Mouse (Mus musculus) myocyte (in vitro differentiated cells): Measurements from ENCODE around the gene Hoxc12.

ENCODE experiments used
- CEBPB ChIP-seq: IDR thresholded peaks from 2 replicates; pipeline ENCODE4 v1.6.1; 2011; ENCODE audit warnings: mild to moderate bottlenecking, moderate library complexity; ENCODE audit not compliant: poor library complexity, insufficient read depth, severe bottlenecking
- E2F4 ChIP-seq: IDR thresholded peaks from one replicate; pipeline ENCODE4 v1.6.1; 2011; ENCODE audit warnings: mild to moderate bottlenecking, control low read depth, moderate library complexity; ENCODE audit not compliant: insufficient read depth
- MAX ChIP-seq: IDR thresholded peaks from one replicate; pipeline ENCODE4 v1.6.1; 2011; ENCODE audit warnings: low read depth, mild to moderate bottlenecking, control low read depth
- MYOD1 ChIP-seq, 3 experiments: IDR thresholded peaks; one replicate each; pipeline ENCODE4 v1.6.1; 2011; ENCODE audit warnings: control low read depth in 2 of 3, low read depth in 2 of 3, mild to moderate bottlenecking in 2 of 3, moderate library complexity in 1 of 3; ENCODE audit not compliant: insufficient read length in 2 of 3, control insufficient read depth in 1 of 3
- MYOG ChIP-seq, 3 experiments: IDR thresholded peaks; one replicate each; pipeline ENCODE4 v1.6.1; 2011; ENCODE audit warnings: control low read depth in 2 of 3, low read depth in 2 of 3, mild to moderate bottlenecking in 2 of 3; ENCODE audit not compliant: insufficient read length in 2 of 3, control insufficient read depth in 1 of 3, insufficient read depth in 1 of 3
- POLR2A ChIP-seq: IDR thresholded peaks from one replicate; pipeline ENCODE4 v1.6.1; 2011; ENCODE audit warnings: low read depth, mild to moderate bottlenecking, control low read depth, moderate library complexity; ENCODE audit not compliant: insufficient read length
- POLR2AphosphoS2 ChIP-seq: IDR thresholded peaks from one replicate; pipeline ENCODE4 v1.6.1; 2011; ENCODE audit warnings: low read depth, control low read depth; ENCODE audit not compliant: insufficient read length
- SRF ChIP-seq: IDR thresholded peaks from one replicate; pipeline ENCODE4 v1.6.1; 2011; ENCODE audit warnings: low read depth; ENCODE audit not compliant: control insufficient read depth, insufficient read length
- TCF12 ChIP-seq: IDR thresholded peaks from one replicate; pipeline ENCODE4 v1.6.1; 2011; ENCODE audit warnings: mild to moderate bottlenecking, control low read depth; ENCODE audit not compliant: poor library complexity, insufficient read depth, severe bottlenecking
- TCF3 ChIP-seq: IDR thresholded peaks from one replicate; pipeline ENCODE4 v1.6.1; 2011; ENCODE audit warnings: low read depth, control low read depth; ENCODE audit not compliant: insufficient read length
- USF1 ChIP-seq: IDR thresholded peaks from one replicate; pipeline ENCODE4 v1.6.1; 2011; ENCODE audit warnings: low read depth, mild to moderate bottlenecking, control low read depth, moderate library complexity

DNA sequence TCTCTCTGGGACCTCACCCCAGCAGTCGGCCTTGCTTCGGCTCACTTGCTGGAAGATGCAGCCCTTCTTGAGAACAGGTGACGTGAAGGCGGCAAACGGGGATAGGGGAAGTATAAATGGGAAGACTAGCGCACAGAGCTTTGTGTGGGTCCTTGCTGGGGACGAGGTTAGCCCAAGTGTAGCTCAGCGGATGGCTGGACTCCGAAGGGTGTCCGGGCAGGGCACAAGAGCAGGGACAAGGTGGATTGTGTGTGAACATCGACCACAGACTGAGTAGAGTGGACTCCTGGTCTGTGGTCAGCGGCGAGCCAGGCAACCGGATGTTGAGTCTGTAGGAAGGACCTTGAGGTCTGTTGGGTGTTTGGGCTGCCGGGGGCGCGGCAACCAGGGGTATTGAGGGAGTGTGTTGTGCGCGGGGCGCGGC lies 39.1 kb downstream of the Hoxc12 start:
- TF ChIP-seq MAX (no peak), POLR2A (peak; percentile 94), USF1 (no peak), MYOD1 (IDR thresholded peaks at IDR 0.05; ENCODE audit: control insufficient read depth in 1 of 3, insufficient read length in 2 of 3, low read depth in 2 of 3) (peak in 2 of 3 experiments; percentile 1 to 38), TCF3 (no peak), POLR2AphosphoS2 (peak; percentile 96), SRF (no peak), TCF12 (no peak), MYOG (IDR thresholded peaks at IDR 0.05; ENCODE audit: control insufficient read depth in 1 of 3, insufficient read depth in 1 of 3, insufficient read length in 2 of 3, low read depth in 2 of 3) (peak in 1 of 3 experiments; percentile 33), CEBPB (no peak), E2F4 (peak; percentile 1)
